Mouse (Mus musculus): ENCODE measurements around the gene Sox5. TPM values are rescaled to one million over a fixed set of nuclear protein-coding genes. Genes with fewer than 3 reads are reported as not detected.

Gene Sox5
- polyA plus RNA-seq (2015; fragmentation: Nextera tagmentation; extraction: Ambion mirVana) = 22.4 and 25.5 TPM in 2 replicates

DNA sequence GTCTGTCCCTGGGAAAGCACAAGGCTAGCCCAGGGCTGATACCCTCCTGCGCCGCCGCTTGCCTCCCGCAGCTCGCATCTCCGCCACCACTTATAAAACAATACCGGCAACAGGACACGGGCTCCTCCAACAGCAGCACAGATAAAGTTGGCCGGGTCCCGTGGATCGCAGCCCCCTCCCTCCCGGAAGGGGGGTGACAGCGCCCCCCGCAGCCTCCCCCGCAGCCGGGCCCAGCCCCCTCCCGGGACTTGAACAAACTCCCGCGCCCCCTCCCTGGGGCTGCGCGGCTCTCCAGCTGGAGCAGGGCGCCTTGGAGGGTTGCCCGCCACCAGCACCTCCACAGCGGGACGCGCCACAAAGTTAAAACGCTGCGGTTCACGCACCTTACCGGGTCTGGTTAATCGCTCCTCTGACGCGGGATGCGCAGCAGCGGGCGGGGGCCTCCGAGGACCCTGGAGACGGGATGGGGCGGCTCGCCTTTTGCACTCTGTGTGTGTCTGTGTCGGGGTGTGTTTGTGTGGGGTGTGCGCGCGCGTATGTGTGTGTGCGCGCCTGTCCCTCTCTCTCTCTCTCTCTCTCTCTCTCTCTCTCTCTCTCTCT lies at the start of gene Sox5:
Sox5 (minus strand) TSS at position 547 of the 600 bp plus-strand sequence.
- H3K27me3 ChIP-seq (replicated peaks) = no peaks in the 10 kb centered on the region
- peak; percentile 50; the same call in 1 of the 2 replicates for ATAC-seq (ENCODE audit: insufficient read depth, low FRiP score, low read depth)
- no peaks in the 10 kb centered on the region for H3K9me3 ChIP-seq
- peak within 1 kb of the TSS; percentile 71 for H3K9ac ChIP-seq
- under 1% methylated on average over 36 of the region's 47 CpGs for WGBS
- H3K4me1 ChIP-seq = no peaks in the 10 kb centered on the region
- peak within 1 kb of the TSS; percentile 95 for H3K4me2 ChIP-seq
- no peaks in the 10 kb centered on the region for H3K36me3 ChIP-seq
- H3K4me3 ChIP-seq (replicated peaks) = peak within 1 kb of the TSS; percentile 84
- H3K27ac ChIP-seq = peak within 1 kb of the TSS; percentile 79

DNA sequence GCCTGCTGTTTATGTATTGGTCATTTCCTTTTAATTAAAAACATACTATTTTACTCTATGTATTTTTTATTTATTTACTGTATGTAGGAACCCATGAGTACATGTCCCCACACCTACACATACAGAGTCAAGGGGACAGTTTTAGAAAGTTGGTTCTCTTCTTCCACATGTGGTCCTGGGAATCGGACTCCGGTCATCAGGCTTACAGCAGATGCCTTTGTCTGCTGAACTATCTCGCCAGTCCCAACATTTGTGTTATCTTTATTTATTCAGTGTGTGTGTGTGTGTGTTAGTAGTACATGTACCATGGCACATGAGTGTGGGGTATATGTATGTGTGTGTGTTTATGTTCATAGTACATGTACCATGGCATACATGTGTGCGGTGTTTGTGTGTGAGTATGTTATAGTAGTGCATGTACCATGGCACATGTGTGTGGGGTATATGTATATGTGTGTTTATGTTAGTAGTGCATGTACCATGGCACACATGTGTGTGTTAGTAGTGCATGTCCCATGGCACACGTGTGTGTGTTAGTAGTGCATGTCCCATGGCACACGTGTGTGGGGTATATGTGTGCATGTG lies 43.3 kb upstream of the Sox5 start:
- H3K27ac ChIP-seq = no peak overlapping the region
- 92% methylated on average over 6 of the region's 6 CpGs for WGBS
- ATAC-seq (ENCODE audit: insufficient read depth, low FRiP score, low read depth) = no peak
- H3K9me3 ChIP-seq = no peaks in the 10 kb centered on the region
- no peak overlapping the region for H3K9ac ChIP-seq
- H3K4me2 ChIP-seq = no peak overlapping the region
- no peak overlapping the region for H3K4me3 ChIP-seq (replicated peaks)
- no peaks in the 10 kb centered on the region for H3K36me3 ChIP-seq
- no peaks in the 10 kb centered on the region for H3K27me3 ChIP-seq (replicated peaks)
- no peaks in the 10 kb centered on the region for H3K4me1 ChIP-seq

DNA sequence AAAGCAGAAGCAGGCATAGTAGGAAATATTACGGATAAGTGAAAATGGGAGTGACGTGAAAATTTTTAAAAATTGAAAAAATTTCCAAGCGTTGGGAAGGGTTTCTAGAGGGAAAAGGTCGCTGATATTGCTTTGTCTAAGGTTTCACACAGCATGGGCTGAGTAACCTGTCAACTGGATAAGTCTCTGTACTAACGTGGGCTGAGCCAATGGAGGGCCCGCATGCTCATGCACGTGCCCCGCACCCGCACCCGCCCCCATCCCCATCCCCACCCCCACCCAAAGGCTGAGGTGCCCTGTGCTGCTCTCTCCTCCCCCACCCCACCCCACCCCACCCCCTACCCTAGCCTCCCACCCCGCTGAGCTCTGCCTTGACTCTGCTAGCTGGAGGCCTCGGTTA lies 42.4 kb upstream of the Sox5 start:
- Histone ChIP-seq H3K9ac (no peak overlapping the region), H3K4me3 (replicated peaks) (no peak overlapping the region), H3K36me3 (no peaks in the 10 kb centered on the region), H3K4me1 (no peaks in the 10 kb centered on the region), H3K27me3 (replicated peaks) (no peaks in the 10 kb centered on the region), H3K4me2 (no peak overlapping the region), H3K27ac (no peak overlapping the region), H3K9me3 (no peaks in the 10 kb centered on the region)
- 68% methylated on average over 12 of the region's 12 CpGs for WGBS
- no peak; the same call in 1 of the 2 replicates for ATAC-seq (ENCODE audit: insufficient read depth, low FRiP score, low read depth)

- Histone ChIP-seq H3K9ac (no peak overlapping the region), H3K9me3 (no peaks in the 10 kb centered on the region), H3K4me2 (0 out of 2 replicates have a peak overlapping the region, but pooled peaks have one; percentile 14), H3K27me3 (replicated peaks) (no peaks in the 10 kb centered on the region), H3K36me3 (no peaks in the 10 kb centered on the region), H3K4me1 (no peaks in the 10 kb centered on the region), H3K27ac (no peak overlapping the region), H3K4me3 (replicated peaks) (no peak overlapping the region)
- ATAC-seq (ENCODE audit: insufficient read depth, low FRiP score, low read depth) = peak; percentile 83
- 29% methylated on average over 14 of the region's 14 CpGs for WGBS
Observed at GRCm38 (mm10) chr6:144822594-144822993, 40.8 kb upstream of the Sox5 start.

DNA sequence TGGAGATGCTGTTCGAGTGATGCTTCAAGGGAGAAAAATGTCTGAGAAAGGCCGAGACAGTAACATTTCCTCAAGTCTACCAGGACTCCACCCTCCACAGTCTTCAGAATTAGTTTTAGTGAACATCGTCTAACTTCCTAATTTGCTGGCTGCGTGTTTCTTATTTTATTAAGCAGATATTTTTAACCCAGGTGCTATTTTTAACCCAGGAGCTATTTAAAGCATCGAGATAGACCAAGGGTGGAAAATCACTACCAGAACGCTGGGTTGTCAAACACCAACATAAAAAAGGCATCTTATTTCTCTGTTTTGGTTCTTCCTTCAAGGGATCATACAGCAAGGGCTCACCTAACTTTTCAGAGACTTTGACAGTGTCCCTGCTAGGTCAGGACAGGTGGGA lies 39.2 kb upstream of the Sox5 start:
- no peak overlapping the region for H3K27ac ChIP-seq
- H3K9ac ChIP-seq = no peak overlapping the region
- no peak for ATAC-seq (ENCODE audit: insufficient read depth, low FRiP score, low read depth)
- no peak overlapping the region for H3K4me3 ChIP-seq (replicated peaks)
- no peaks in the 10 kb centered on the region for H3K9me3 ChIP-seq
- no peaks in the 10 kb centered on the region for H3K4me1 ChIP-seq
- no peak overlapping the region for H3K4me2 ChIP-seq
- H3K27me3 ChIP-seq (replicated peaks) = no peaks in the 10 kb centered on the region
- WGBS = 77% methylated on average over 6 of the region's 6 CpGs
- no peaks in the 10 kb centered on the region for H3K36me3 ChIP-seq

DNA sequence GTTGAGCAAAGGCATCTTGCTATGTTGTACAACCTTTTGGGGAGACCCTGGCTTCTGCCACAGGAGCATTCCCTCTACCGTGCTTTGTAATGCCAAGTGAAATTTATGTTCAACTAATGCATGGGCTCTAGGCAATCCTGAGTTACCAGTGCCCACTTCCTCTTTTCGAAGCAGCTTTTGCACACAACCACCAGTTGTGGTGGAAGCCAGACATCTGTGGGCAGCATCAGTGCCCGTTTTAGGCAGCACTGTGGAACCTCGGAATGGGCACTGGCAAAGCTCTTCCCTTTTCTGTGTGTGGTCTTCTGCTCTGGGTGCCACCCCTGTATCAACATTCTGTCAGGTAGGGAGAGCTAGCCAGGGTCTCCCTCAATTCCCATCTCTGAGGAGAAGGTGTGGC lies 36.2 kb upstream of the Sox5 start:
- H3K9me3 ChIP-seq = no peaks in the 10 kb centered on the region
- H3K27ac ChIP-seq = no peak overlapping the region
- H3K4me1 ChIP-seq = no peaks in the 10 kb centered on the region
- H3K4me3 ChIP-seq (replicated peaks) = no peak overlapping the region
- 82% methylated on average over 4 of the region's 4 CpGs for WGBS
- H3K9ac ChIP-seq = no peak overlapping the region
- ATAC-seq (ENCODE audit: insufficient read depth, low FRiP score, low read depth) = no peak
- H3K4me2 ChIP-seq = no peak overlapping the region
- no peaks in the 10 kb centered on the region for H3K36me3 ChIP-seq
- H3K27me3 ChIP-seq (replicated peaks) = no peaks in the 10 kb centered on the region

DNA sequence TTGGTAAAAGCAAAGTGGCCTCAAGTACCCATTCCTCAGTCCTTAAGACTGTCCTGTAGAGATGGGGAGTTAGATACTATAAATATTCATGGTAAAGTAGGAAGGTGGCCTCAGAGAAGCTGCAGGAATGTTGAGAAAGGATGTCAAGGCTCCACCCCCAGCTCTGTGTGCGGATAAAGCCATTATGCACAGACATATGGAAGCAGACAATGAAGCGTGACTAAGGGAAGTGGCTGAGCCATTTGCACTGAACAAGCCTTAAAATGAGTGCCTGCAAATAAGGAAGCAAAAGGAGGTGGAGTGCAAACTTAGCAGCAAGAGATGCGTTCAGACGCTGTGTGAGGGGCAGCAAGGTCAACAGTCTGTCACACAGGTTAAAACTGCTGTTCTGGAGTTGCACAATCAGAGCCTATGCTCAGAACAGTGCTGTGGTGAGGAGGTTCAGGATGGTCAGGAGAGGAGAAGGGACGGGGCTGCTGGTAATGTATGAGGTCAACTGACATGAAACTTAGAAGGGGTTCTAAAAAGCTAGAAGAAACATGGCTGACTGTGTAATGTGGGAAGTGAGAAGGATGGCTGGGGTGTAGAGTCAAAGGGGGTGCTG lies 35.7 kb upstream of the Sox5 start:
- Histone ChIP-seq H3K27me3 (replicated peaks) (no peaks in the 10 kb centered on the region), H3K9me3 (no peaks in the 10 kb centered on the region), H3K27ac (no peak overlapping the region), H3K36me3 (no peaks in the 10 kb centered on the region), H3K9ac (no peak overlapping the region), H3K4me1 (no peaks in the 10 kb centered on the region), H3K4me3 (replicated peaks) (no peak overlapping the region), H3K4me2 (no peak overlapping the region)
- ATAC-seq (ENCODE audit: insufficient read depth, low FRiP score, low read depth) = no peak
- 80% methylated on average over 5 of the region's 5 CpGs for WGBS

DNA sequence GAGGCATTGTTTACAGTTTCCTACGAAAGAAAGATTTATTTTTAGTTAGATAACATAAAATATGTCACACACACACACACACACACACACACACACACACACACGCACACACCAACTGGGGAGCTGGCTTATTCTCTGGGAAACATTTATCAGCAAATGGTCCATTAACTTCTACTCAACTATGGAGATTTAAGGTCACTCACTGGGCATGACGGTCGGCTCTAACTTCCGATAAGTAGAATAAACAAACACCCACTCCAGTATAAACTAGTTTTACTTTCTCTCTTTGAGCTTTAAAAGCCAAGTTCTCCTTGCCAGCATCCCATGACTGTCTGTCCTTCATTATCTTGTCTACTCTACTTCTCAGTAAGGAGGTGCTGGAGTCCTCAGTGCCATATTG lies 33.8 kb upstream of the Sox5 start:
- ATAC-seq (ENCODE audit: insufficient read depth, low FRiP score, low read depth) = no peak
- 37% methylated on average over 5 of the region's 5 CpGs for WGBS

DNA sequence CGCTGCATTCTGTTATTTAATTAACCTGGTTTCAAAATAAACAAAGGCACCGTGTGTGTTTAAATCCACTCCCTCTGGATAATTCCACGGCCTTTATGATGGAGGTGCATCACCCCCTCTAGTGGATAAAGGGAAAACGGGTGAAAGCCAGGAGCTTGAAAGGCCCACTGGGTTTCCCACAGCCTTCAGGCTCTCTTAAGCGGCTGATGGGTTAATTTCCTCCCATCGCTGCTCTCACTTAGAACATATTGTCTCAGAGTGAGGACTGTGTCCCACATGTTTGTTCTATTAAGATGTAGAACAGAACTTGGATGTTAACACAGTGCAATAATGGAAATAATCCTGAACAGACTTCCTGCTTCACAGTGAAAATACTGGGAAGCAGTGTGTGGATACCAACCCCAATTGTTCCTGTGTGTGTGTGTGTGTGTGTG lies 33.2 kb upstream of the Sox5 start:
- 0 out of 2 replicates have a peak, but pooled peaks have one; percentile 35 for ATAC-seq (ENCODE audit: insufficient read depth, low FRiP score, low read depth)
- WGBS = 7% methylated on average over 6 of the region's 6 CpGs
- Histone ChIP-seq H3K27me3 (replicated peaks) (no peaks in the 10 kb centered on the region), H3K4me3 (replicated peaks) (no peak overlapping the region), H3K4me1 (no peaks in the 10 kb centered on the region), H3K9me3 (no peaks in the 10 kb centered on the region), H3K27ac (no peak overlapping the region), H3K4me2 (no peak overlapping the region), H3K36me3 (no peaks in the 10 kb centered on the region), H3K9ac (no peak overlapping the region)

More for the DNA sequence above, 33.8 kb upstream of the Sox5 start:
- Histone ChIP-seq H3K9me3 (no peaks in the 10 kb centered on the region), H3K4me1 (no peaks in the 10 kb centered on the region), H3K36me3 (no peaks in the 10 kb centered on the region), H3K4me3 (replicated peaks) (no peak overlapping the region), H3K9ac (no peak overlapping the region), H3K27ac (no peak overlapping the region), H3K4me2 (no peak overlapping the region), H3K27me3 (replicated peaks) (no peaks in the 10 kb centered on the region)

DNA sequence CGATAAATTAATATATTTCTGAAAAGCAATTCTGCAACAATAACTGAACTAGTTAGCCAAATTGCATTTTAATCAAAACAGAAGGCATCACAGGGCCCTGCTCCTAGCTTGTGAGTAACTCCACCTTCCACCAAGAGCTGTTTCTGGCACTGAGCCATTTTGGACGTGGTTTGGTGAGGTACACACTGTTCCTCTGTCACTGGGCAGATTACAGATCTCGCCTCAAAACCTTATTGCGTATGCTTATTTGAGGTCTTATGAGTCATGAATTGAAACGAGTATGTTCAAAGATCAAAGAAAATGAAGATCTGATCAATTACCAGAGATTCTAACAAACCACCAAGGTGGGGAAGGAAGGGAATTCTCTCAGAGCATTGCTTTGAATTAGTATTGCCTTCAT lies 22.5 kb upstream of the Sox5 start:
- Histone ChIP-seq H3K27ac (no peak overlapping the region), H3K4me3 (replicated peaks) (no peak overlapping the region), H3K27me3 (replicated peaks) (no peaks in the 10 kb centered on the region), H3K4me2 (no peak overlapping the region), H3K9ac (no peak overlapping the region), H3K36me3 (no peaks in the 10 kb centered on the region), H3K4me1 (no peaks in the 10 kb centered on the region), H3K9me3 (no peaks in the 10 kb centered on the region)
- no peak for ATAC-seq (ENCODE audit: insufficient read depth, low FRiP score, low read depth)
- 77% methylated on average over 5 of the region's 5 CpGs for WGBS

DNA sequence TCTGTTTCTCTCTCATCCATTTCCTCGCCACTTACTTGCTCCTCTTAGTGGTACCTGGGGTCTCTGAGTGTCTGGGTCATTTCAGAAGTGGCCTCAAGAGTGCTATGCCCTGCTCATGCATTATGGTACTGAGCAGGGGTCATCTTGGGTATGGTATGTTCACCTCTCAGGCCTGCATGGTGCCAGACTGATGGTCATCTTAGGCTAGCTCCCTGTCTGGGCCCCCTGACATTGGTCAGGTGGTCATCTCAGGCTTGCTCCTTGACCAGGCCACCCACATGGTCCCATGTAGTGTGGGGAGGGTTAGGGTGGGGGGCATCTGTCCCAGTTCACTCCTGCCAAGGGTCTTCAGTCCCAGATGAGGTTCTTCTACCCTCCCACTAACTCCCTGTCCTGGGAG lies 21.3 kb upstream of the Sox5 start:
- Histone ChIP-seq H3K27ac (no peak overlapping the region), H3K4me1 (no peaks in the 10 kb centered on the region), H3K27me3 (replicated peaks) (no peaks in the 10 kb centered on the region), H3K9ac (no peak overlapping the region), H3K4me2 (no peak overlapping the region), H3K36me3 (no peaks in the 10 kb centered on the region), H3K4me3 (replicated peaks) (no peak overlapping the region), H3K9me3 (no peaks in the 10 kb centered on the region)
- ATAC-seq (ENCODE audit: insufficient read depth, low FRiP score, low read depth) = no peak
- 91% methylated on average over 1 of the region's 1 CpGs for WGBS

- no peak overlapping the region for H3K9ac ChIP-seq
- 72% methylated on average over 3 of the region's 3 CpGs for WGBS
Observed at GRCm38 (mm10) chr6:144794356-144794755, 12.6 kb upstream of the Sox5 start.

More at GRCm38 (mm10) chr6:144794356-144794755, 12.6 kb upstream of the Sox5 start:
- H3K4me2 ChIP-seq = no peak overlapping the region
- no peaks in the 10 kb centered on the region for H3K9me3 ChIP-seq
- H3K4me3 ChIP-seq (replicated peaks) = no peak overlapping the region
- H3K27ac ChIP-seq = no peak overlapping the region
- no peaks in the 10 kb centered on the region for H3K27me3 ChIP-seq (replicated peaks)
- H3K36me3 ChIP-seq = no peaks in the 10 kb centered on the region
- H3K4me1 ChIP-seq = no peaks in the 10 kb centered on the region
- no peak for ATAC-seq (ENCODE audit: insufficient read depth, low FRiP score, low read depth)

Data from stomach, embryonic 15.5 days (tissue).